Mouse (Mus musculus) bone marrow, adult 2 months (tissue): ENCODE results near the gene Fbxw11.

Experiments
- CTCF ChIP-seq: fragments of 200-500 bp; IDR thresholded peaks from 2 replicates; pipeline ENCODE4 v1.5.1; 2011; ENCODE audit warnings: low read length, control low read depth; ENCODE audit not compliant: control insufficient read depth, insufficient read depth
- POLR2A ChIP-seq: fragments of 200-500 bp; IDR thresholded peaks from 2 replicates; pipeline ENCODE4 v1.6.1; 2011; ENCODE audit warnings: low read depth, mild to moderate bottlenecking, control low read depth, low read length, borderline replicate concordance; ENCODE audit not compliant: control insufficient read depth

DNA sequence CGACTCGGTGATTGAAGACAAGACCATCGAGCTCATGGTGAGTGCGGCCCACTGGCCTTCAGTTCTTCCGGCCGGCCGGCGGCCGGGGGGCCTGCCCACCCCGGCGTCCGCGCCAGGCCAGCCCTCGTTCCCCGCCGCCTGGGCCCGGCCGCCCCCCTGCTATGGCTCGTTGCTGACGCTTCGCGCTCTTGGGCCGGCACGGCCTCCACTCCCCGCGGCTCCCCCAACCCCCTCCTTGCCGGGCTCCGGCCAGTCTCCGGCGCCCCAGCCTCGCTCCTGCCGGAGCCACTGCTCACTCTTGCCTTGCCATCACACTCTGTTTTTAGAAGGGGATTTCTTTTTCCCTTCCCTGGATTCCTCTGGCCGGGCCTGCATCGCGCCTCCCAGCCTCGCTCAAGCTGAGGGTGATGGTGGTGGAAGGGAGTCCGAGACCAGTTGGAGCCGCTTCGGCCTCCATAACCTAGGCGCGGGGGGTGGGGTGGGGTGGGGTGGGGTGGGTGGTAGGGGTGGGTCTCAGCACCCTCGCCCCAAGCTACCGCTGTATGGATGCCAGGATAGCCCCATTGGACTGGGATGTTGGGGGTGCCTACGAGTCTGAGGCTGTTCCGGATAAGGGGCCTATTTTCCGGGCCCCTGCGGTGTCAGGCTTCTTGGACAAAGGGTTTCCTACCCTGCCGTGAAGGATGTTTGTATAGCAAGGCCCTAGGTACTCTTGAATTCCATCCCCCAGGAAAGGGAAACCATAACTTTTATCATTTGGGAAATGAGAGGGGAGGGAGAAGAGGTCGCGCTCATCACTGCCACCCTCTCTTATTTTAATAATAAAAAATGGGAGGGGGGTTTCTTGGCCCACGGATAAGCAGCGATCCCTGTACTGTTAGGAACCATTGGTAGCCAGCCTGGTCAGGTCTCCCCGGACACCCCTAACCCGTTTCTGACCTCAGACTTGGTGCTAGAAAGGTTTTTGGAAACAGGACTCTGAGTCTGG lies 669 bp downstream of the Fbxw11 start:
- no peak for TF ChIP-seq CTCF
- no peak for TF ChIP-seq POLR2A
